Mouse (Mus musculus): ENCODE measurements around the gene Gm20479. TPM values are rescaled to one million over a fixed set of nuclear protein-coding genes. Genes with fewer than 3 reads are reported as not detected.

The Gm20479 gene
- polyA plus RNA-seq, 1 experiment from 2014 or later = 0.72 TPM

- no peak for TF ChIP-seq CTCF (IDR thresholded peaks at IDR 0.05; ENCODE audit: low read depth)
- Histone ChIP-seq H3K4me3 (ENCODE audit: low read depth, low read length) (peak overlapping the region; percentile 58), H3K9ac (ENCODE audit: low read depth, low read length) (no peak overlapping the region), H3K36me3 (ENCODE audit: control insufficient read depth, insufficient read depth) (no peaks in the 10 kb centered on the region), H3K27ac (ENCODE audit: low read depth, low read length) (peak overlapping the region; percentile 61), H3K4me2 (replicated peaks; ENCODE audit: low read depth) (peak overlapping the region; percentile 82), H3K4me1 (replicated peaks; ENCODE audit: control insufficient read depth, insufficient read depth, low read length) (peaks cover 8% of the 10 kb centered on the region; the same call in 1 of the 2 replicates), H3K9me3 (ENCODE audit: control insufficient read depth) (no peaks in the 10 kb centered on the region), H3K27me3 (replicated peaks; ENCODE audit: control insufficient read depth, insufficient read depth, low read length) (peaks cover 70% of the 10 kb centered on the region)
- ATAC-seq = peak; percentile 60
- under 1% methylated on average over 39 of the region's 39 CpGs for WGBS
These were observed 26.3 kb downstream of the Gm20479 start for GRCm38 (mm10) chr7:27330709-27331540.

GRCm38 (mm10) chr7:27329981-27330380 is 27.2 kb downstream of the Gm20479 start:
- no peak for ATAC-seq
- H3K9me3 ChIP-seq (ENCODE audit: control insufficient read depth) = no peaks in the 10 kb centered on the region
- peaks cover 65% of the 10 kb centered on the region for H3K27me3 ChIP-seq (replicated peaks; ENCODE audit: control insufficient read depth, insufficient read depth, low read length)
- peak overlapping the region; percentile 58 for H3K4me3 ChIP-seq (ENCODE audit: low read depth, low read length)
- no peaks in the 10 kb centered on the region for H3K36me3 ChIP-seq (ENCODE audit: control insufficient read depth, insufficient read depth)
- H3K4me1 ChIP-seq (replicated peaks; ENCODE audit: control insufficient read depth, insufficient read depth, low read length) = peaks cover 8% of the 10 kb centered on the region; the same call in 1 of the 2 replicates
- TF ChIP-seq CTCF (IDR thresholded peaks at IDR 0.05; ENCODE audit: low read depth) = no peak
- H3K4me2 ChIP-seq (replicated peaks; ENCODE audit: low read depth) = peak overlapping the region; percentile 82
- H3K9ac ChIP-seq (ENCODE audit: low read depth, low read length) = no peak overlapping the region
- no peak overlapping the region for H3K27ac ChIP-seq (ENCODE audit: low read depth, low read length)
- WGBS = 27% methylated on average over 17 of the region's 17 CpGs

GRCm38 (mm10) chr7:27329326-27329947 is 27.8 kb downstream of the Gm20479 start:
- Histone ChIP-seq H3K4me2 (replicated peaks; ENCODE audit: low read depth) (peak overlapping the region; percentile 55), H3K27ac (ENCODE audit: low read depth, low read length) (no peak overlapping the region), H3K36me3 (ENCODE audit: control insufficient read depth, insufficient read depth) (no peaks in the 10 kb centered on the region), H3K9ac (ENCODE audit: low read depth, low read length) (no peak overlapping the region), H3K4me1 (replicated peaks; ENCODE audit: control insufficient read depth, insufficient read depth, low read length) (peaks cover 8% of the 10 kb centered on the region; the same call in 1 of the 2 replicates), H3K27me3 (replicated peaks; ENCODE audit: control insufficient read depth, insufficient read depth, low read length) (peaks cover 60% of the 10 kb centered on the region), H3K4me3 (ENCODE audit: low read depth, low read length) (peak overlapping the region; percentile 21), H3K9me3 (ENCODE audit: control insufficient read depth) (no peaks in the 10 kb centered on the region)
- 8% methylated on average over 45 of the region's 45 CpGs for WGBS
- ATAC-seq = no peak
- TF ChIP-seq CTCF (IDR thresholded peaks at IDR 0.05; ENCODE audit: low read depth) = peak; percentile 87

GRCm38 (mm10) chr7:27328648-27329047 is 28.6 kb downstream of the Gm20479 start:
- H3K9ac ChIP-seq (ENCODE audit: low read depth, low read length) = no peak overlapping the region
- no peaks in the 10 kb centered on the region; the same call in 1 of the 2 replicates for H3K36me3 ChIP-seq (ENCODE audit: control insufficient read depth, insufficient read depth)
- no peaks in the 10 kb centered on the region for H3K9me3 ChIP-seq (ENCODE audit: control insufficient read depth)
- 45% methylated on average over 16 of the region's 16 CpGs for WGBS
- no peak for TF ChIP-seq CTCF (IDR thresholded peaks at IDR 0.05; ENCODE audit: low read depth)
- ATAC-seq = no peak
- H3K27me3 ChIP-seq (replicated peaks; ENCODE audit: control insufficient read depth, insufficient read depth, low read length) = peaks cover 53% of the 10 kb centered on the region
- H3K4me2 ChIP-seq (replicated peaks; ENCODE audit: low read depth) = no peak overlapping the region; the same call in 1 of the 2 replicates
- no peak overlapping the region for H3K27ac ChIP-seq (ENCODE audit: low read depth, low read length)
- H3K4me1 ChIP-seq (replicated peaks; ENCODE audit: control insufficient read depth, insufficient read depth, low read length) = peaks cover 8% of the 10 kb centered on the region; the same call in 1 of the 2 replicates
- H3K4me3 ChIP-seq (ENCODE audit: low read depth, low read length) = no peak overlapping the region

- Histone ChIP-seq H3K27ac (ENCODE audit: low read depth, low read length) (no peak overlapping the region), H3K4me3 (ENCODE audit: low read depth, low read length) (no peak overlapping the region), H3K27me3 (replicated peaks; ENCODE audit: control insufficient read depth, insufficient read depth, low read length) (peaks cover 50% of the 10 kb centered on the region), H3K4me1 (replicated peaks; ENCODE audit: control insufficient read depth, insufficient read depth, low read length) (peaks cover 8% of the 10 kb centered on the region; the same call in 1 of the 2 replicates), H3K36me3 (ENCODE audit: control insufficient read depth, insufficient read depth) (no peaks in the 10 kb centered on the region; the same call in 1 of the 2 replicates), H3K9me3 (ENCODE audit: control insufficient read depth) (no peaks in the 10 kb centered on the region), H3K4me2 (replicated peaks; ENCODE audit: low read depth) (no peak overlapping the region), H3K9ac (ENCODE audit: low read depth, low read length) (no peak overlapping the region)
- no peak for ATAC-seq
- WGBS = 84% methylated on average over 11 of the region's 11 CpGs
- TF ChIP-seq CTCF (IDR thresholded peaks at IDR 0.05; ENCODE audit: low read depth) = no peak
These were observed 29.1 kb downstream of the Gm20479 start for GRCm38 (mm10) chr7:27328161-27328560.

GRCm38 (mm10) chr7:27327500-27327899 is 29.7 kb downstream of the Gm20479 start:
- peaks cover 8% of the 10 kb centered on the region; the same call in 1 of the 2 replicates for H3K4me1 ChIP-seq (replicated peaks; ENCODE audit: control insufficient read depth, insufficient read depth, low read length)
- no peak overlapping the region for H3K4me3 ChIP-seq (ENCODE audit: low read depth, low read length)
- no peak overlapping the region for H3K27ac ChIP-seq (ENCODE audit: low read depth, low read length)
- H3K36me3 ChIP-seq (ENCODE audit: control insufficient read depth, insufficient read depth) = no peaks in the 10 kb centered on the region; the same call in 1 of the 2 replicates
- TF ChIP-seq CTCF (IDR thresholded peaks at IDR 0.05; ENCODE audit: low read depth) = no peak
- ATAC-seq = no peak
- no peak overlapping the region for H3K9ac ChIP-seq (ENCODE audit: low read depth, low read length)
- 91% methylated on average over 8 of the region's 8 CpGs for WGBS
- no peak overlapping the region for H3K4me2 ChIP-seq (replicated peaks; ENCODE audit: low read depth)
- peaks cover 44% of the 10 kb centered on the region for H3K27me3 ChIP-seq (replicated peaks; ENCODE audit: control insufficient read depth, insufficient read depth, low read length)
- no peaks in the 10 kb centered on the region for H3K9me3 ChIP-seq (ENCODE audit: control insufficient read depth)
